8 mouse cellular contexts compared by ENCODE assay signal in the genomic region with DNA sequence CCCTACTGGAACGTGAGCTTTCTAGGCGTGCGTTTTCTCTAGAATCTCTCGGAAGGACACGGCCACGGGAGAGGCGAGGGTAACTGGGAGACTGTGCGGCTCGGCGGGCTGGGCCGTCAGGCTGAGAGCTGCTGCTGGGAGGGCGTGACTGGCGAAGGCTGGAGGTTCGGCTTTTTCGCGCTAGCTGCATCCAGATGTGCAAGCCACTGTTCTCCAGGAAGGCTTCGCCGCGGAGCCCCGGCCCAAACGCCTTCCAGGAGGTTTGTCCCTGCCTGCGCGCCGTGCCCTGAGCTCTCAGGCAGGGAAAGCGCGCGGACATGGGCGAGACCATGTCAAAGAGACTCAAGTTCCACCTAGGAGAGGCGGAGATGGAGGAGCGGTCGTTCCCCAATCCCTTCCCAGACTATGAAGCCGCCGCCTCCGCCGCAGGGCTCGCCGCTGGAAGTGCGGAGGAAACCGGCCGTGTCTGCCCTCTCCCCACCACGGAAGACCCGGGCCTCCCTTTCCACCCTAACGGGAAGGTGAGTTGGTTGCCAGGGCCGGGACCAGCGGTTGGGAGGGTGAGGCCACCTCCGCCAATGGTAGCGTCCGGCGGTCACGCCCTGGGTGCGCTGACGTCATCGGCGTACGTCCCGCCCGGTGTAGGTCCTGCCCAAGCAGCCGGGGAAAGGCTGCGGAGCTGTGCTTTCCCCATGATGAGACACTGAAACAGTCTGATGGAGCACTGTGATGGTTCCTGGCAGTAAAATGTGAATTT. TPM values are rescaled to one million over a fixed set of nuclear protein-coding genes. Genes with fewer than 3 reads are reported as not detected.
DNase-seq lines count a peak whose midpoint lies in the region; ATAC-seq and TF ChIP-seq lines count a peak whose summit lies in the region.

No protein-coding gene starts in this region.

- H3K27ac ChIP-seq in cortical plate, adult 2 months (ENCODE audit: insufficient read depth, low read length) = peak overlapping the region; percentile 98

- H3K4me3 ChIP-seq in cortical plate, adult 2 months (ENCODE audit: insufficient read depth, low read length) = peak overlapping the region; percentile 89
- H3K4me3 ChIP-seq in megakaryocyte, embryonic 14.5 days (replicated peaks) = peak overlapping the region; percentile 97

- H3K9me3 ChIP-seq in megakaryocyte, embryonic 14.5 days = no peaks in the 10 kb centered on the region

- H3K4me1 ChIP-seq in cortical plate, adult 2 months (ENCODE audit: control insufficient read depth, insufficient read depth, low read length) = peaks cover 3% of the 10 kb centered on the region; the same call in 1 of the 2 replicates
- H3K4me1 ChIP-seq in megakaryocyte, embryonic 14.5 days = peaks cover 32% of the 10 kb centered on the region

- no peaks in the 10 kb centered on the region for H3K36me3 ChIP-seq in megakaryocyte, embryonic 14.5 days (replicated peaks; ENCODE audit: low read length)

- H3K27me3 ChIP-seq in megakaryocyte, embryonic 14.5 days (replicated peaks) = no peaks in the 10 kb centered on the region

- peak; percentile 95 for TF ChIP-seq POLR2A in cortical plate, adult 2 months (IDR thresholded peaks at IDR 0.05; ENCODE audit: extremely low read depth, insufficient read depth, low read length)

- ATAC-seq in activated CD4-positive, CD25-positive, alpha-beta regulatory T cell, adult 4 months = peak; percentile 95

- no peak for TF ChIP-seq CTCF in cortical plate, adult 2 months (IDR thresholded peaks at IDR 0.05; ENCODE audit: extremely low read depth, insufficient read depth, low read length)

- DNase-seq in gastrocnemius, adult 8-10 months (ENCODE audit: low spot score in 2 of 2) = peak; percentile 90 to 93
- peak; percentile 61 for DNase-seq in hindlimb bud, embryonic 11.5 days (ENCODE audit: extremely low spot score, low read depth, low spot score)
- peak; percentile 94 to 96 for DNase-seq in left cerebral cortex, adult 8-10 months (ENCODE audit: low spot score in 2 of 2)
- peak; percentile 97 for DNase-seq in right cerebral cortex, postnatal 10 days (ENCODE audit: low spot score in 2 of 2)
- DNase-seq in urinary bladder, postnatal 25 days (ENCODE audit: low spot score) = peak; percentile 93

RNA-seq across cellular contexts. Expression of a gene that starts 0.6 kb away (rescaled TPM):
- 1 to 10 TPM; 4.2 to 5.7 TPM for polyA plus RNA-seq in activated CD4-positive, CD25-positive, alpha-beta regulatory T cell, adult 4 months (2017; shearing (Covaris generic))
- polyA plus RNA-seq in cortical plate, adult 2 months (2012; rRNA removed) = 62.9 and 72.2 TPM in 2 replicates
- total RNA-seq in gastrocnemius, adult 8-10 months (2022) = 10 to 100 TPM in 2 of 4 experiments, 1 to 10 TPM in 2; 9.4 to 10.5 (median 9.7) TPM
- 100 to 1,000 TPM in 2 of 4 experiments, 10 to 100 TPM in 2; 88.9 to 114 (median 97.6) TPM for total RNA-seq in left cerebral cortex, adult 8-10 months (2022)
- 6.7 and 7.6 TPM in 2 replicates for polyA plus RNA-seq in megakaryocyte, embryonic 14.5 days (2012; ENCODE audit: insufficient read depth, low replicate concordance)

RNA-seq across cellular contexts. Expression of a gene that starts 11.0 kb away (rescaled TPM):
- 1 to 10 TPM; 4.0 to 4.2 TPM for polyA plus RNA-seq in activated CD4-positive, CD25-positive, alpha-beta regulatory T cell, adult 4 months (2017; shearing (Covaris generic))
- 17.5 and 19.1 TPM in 2 replicates for polyA plus RNA-seq in cortical plate, adult 2 months (2012; rRNA removed)
- total RNA-seq in gastrocnemius, adult 8-10 months (2022) = 10 to 100 TPM; 10.2 to 11.1 (median 10.8) TPM
- total RNA-seq in left cerebral cortex, adult 8-10 months (2022) = 10 to 100 TPM in 1 of 4 experiments, 1 to 10 TPM in 3; 8.6 to 10.2 (median 9.7) TPM
- polyA plus RNA-seq in megakaryocyte, embryonic 14.5 days (2012; ENCODE audit: insufficient read depth, low replicate concordance) = 10.5 and 24.9 TPM in 2 replicates

Comparison
In these comparisons a context has a peak if more than half of its experiments do, and no peak if none do; other contexts are left out.
1. Peak in every context shown above with its lines: DNase-seq, ATAC-seq, H3K4me3 ChIP-seq and H3K27ac ChIP-seq.